Mouse (Mus musculus) liver, embryonic 14.5 days (tissue): ENCODE results near the gene Tuba8. TPM values are rescaled to one million over a fixed set of nuclear protein-coding genes. Genes with fewer than 3 reads are reported as not detected.

Experiments
- ATAC-seq: fragments of 200-750 bp; cut with Nextera tagmentation; 2 replicates; pipeline ENCODE4 v1.8.0; 2017; ENCODE audit warnings: moderate number of reproducible peaks, mild to moderate bottlenecking, moderate library complexity; ENCODE audit not compliant: insufficient read depth
- DNase-seq, 3 experiments: peaks; one replicate each; pipeline ENCODE4 v3.0.0-alpha.2; 2012 to 2013; ENCODE audit warnings: low read depth in 3 of 3, low spot score in 3 of 3
- H3K27ac ChIP-seq: fragments of 300-500 bp; sonication (generic); 2 replicates; pipeline ENCODE4 v1.5.1; 2014; ENCODE audit warnings: moderate library complexity, mild to moderate bottlenecking, control low read depth, inconsistent platforms
- H3K27me3 ChIP-seq: fragments of 300-500 bp; sonication (generic); 2 replicates; pipeline ENCODE4 v1.6.1; 2014; ENCODE audit warnings: mild to moderate bottlenecking, low read length, moderate library complexity; ENCODE audit not compliant: control insufficient read depth, insufficient read depth
- H3K36me3 ChIP-seq: fragments of 300-500 bp; sonication (generic); replicated peaks from 2 replicates; pipeline ENCODE4 v1.6.1; 2014; ENCODE audit warnings: low read depth; ENCODE audit not compliant: control insufficient read depth, insufficient read depth
- H3K4me1 ChIP-seq, 2 experiments: fragments of 200-500 bp in 1 of 2; fragments of 300-500 bp in 1 of 2; sonication (generic) in 1 of 2; replicated peaks; 2 replicates each; pipeline ENCODE4 v1.6.1; 2012 to 2014; ENCODE audit warnings: antibody characterized with exemption in 1 of 2, inconsistent platforms in 1 of 2, low read length in 1 of 2; ENCODE audit not compliant: control insufficient read depth in 2 of 2, insufficient read depth in 2 of 2
- H3K4me2 ChIP-seq: fragments of 300-500 bp; sonication (generic); 2 replicates; pipeline ENCODE4 v1.6.1; 2014; ENCODE audit warnings: low read depth, mild to moderate bottlenecking, control low read depth, moderate library complexity
- H3K4me3 ChIP-seq, 2 experiments: fragments of 200-500 bp in 1 of 2; fragments of 300-500 bp in 1 of 2; sonication (generic) in 1 of 2; 2 replicates each; pipeline ENCODE4 v1.5.1; 2012 to 2014; ENCODE audit warnings: low read depth in 2 of 2, low read length in 2 of 2, mild to moderate bottlenecking in 2 of 2, control low read depth in 1 of 2, inconsistent platforms in 1 of 2, moderate library complexity in 1 of 2; ENCODE audit not compliant: insufficient read depth in 1 of 2
- H3K9ac ChIP-seq: fragments of 300-500 bp; sonication (generic); replicated peaks from 2 replicates; pipeline ENCODE4 v1.6.1; 2014; ENCODE audit warnings: mild to moderate bottlenecking, control low read depth, moderate library complexity
- H3K9me3 ChIP-seq: fragments of 300-500 bp; sonication (generic); 2 replicates; pipeline ENCODE4 v1.6.1; 2016; ENCODE audit warnings: low read length, mixed read lengths; ENCODE audit not compliant: control insufficient read depth
- CTCF ChIP-seq: IDR thresholded peaks from 2 replicates; pipeline ENCODE4 v1.5.1; 2016; ENCODE audit warnings: antibody characterized with exemption, low read depth, control low read depth
- EP300 ChIP-seq: IDR thresholded peaks from 2 replicates; pipeline ENCODE4 v1.6.1; 2016; ENCODE audit warnings: antibody characterized with exemption, low read depth
- WGBS: fragments of 180-500 bp; shearing (Covaris S2); extraction: QIAGEN DNeasy Blood & Tissue Kit; methylation state at CpG from one replicate; pipeline ENCODE4 v1.1.7; 2014; ENCODE audit not compliant: insufficient replicate concordance; 5-methylcytosine and 5-hydroxymethylcytosine counted together
- polyA plus RNA-seq, 2 experiments: library from polyadenylated mRNA; depleted of rRNA in 1 of 2; stranded (reverse) in 1 of 2; unstranded in 1 of 2; fragments of >200 nt; fragmentation: Nextera tagmentation in 1 of 2; extraction: Ambion mirVana in 1 of 2; gene quantifications; 2 replicates each; pipeline versions ENCODE4 v1.2.1 to v1.2.3; 2012 to 2014

Gene Tuba8
- polyA plus RNA-seq, 2 experiments: 1.1 to 6.0 TPM

GRCm38 (mm10) chr6:121238209-121238608 is 27.7 kb downstream of the Tuba8 start:
- Histone ChIP-seq H3K27me3 (no peaks in the 10 kb centered on the region), H3K4me3 (no peak overlapping the region), H3K4me1 (peaks cover 0 to 8% of the 10 kb centered on the region in 2 experiments; a peak in 2 of 4 replicates), H3K4me2 (no peak overlapping the region), H3K27ac (no peak overlapping the region), H3K9me3 (no peaks in the 10 kb centered on the region), H3K36me3 (no peaks in the 10 kb centered on the region), H3K9ac (no peak overlapping the region)
- ATAC-seq (no peak), DNase-seq (no peak)
- WGBS: 72% methylated on average over 4 of the region's 4 CpGs
- TF ChIP-seq CTCF: no peak
- TF ChIP-seq EP300: no peak

- Histone ChIP-seq H3K27me3 (no peaks in the 10 kb centered on the region), H3K4me1 (peaks cover 2 to 15% of the 10 kb centered on the region in 2 experiments; a peak in 3 of 4 replicates), H3K4me3 (no peak overlapping the region), H3K9me3 (no peaks in the 10 kb centered on the region), H3K4me2 (no peak overlapping the region), H3K36me3 (no peaks in the 10 kb centered on the region), H3K9ac (no peak overlapping the region), H3K27ac (no peak overlapping the region)
- no peak for ATAC-seq
- 40% methylated on average over 2 of the region's 2 CpGs for WGBS
- no peak for DNase-seq
- TF ChIP-seq CTCF (no peak), EP300 (no peak)
Observed at GRCm38 (mm10) chr6:121241780-121242179, 31.3 kb downstream of the Tuba8 start.

- Histone ChIP-seq H3K4me3 (no peak overlapping the region), H3K27me3 (no peaks in the 10 kb centered on the region), H3K9me3 (no peaks in the 10 kb centered on the region), H3K27ac (no peak overlapping the region), H3K4me1 (peaks cover 5 to 19% of the 10 kb centered on the region in 2 experiments; a peak in 3 of 4 replicates), H3K4me2 (no peak overlapping the region), H3K9ac (no peak overlapping the region), H3K36me3 (no peaks in the 10 kb centered on the region)
- WGBS: 48% methylated on average over 10 of the region's 10 CpGs
- TF ChIP-seq EP300: no peak
- no peak for TF ChIP-seq CTCF
- ATAC-seq (no peak), DNase-seq (no peak)
Observed at GRCm38 (mm10) chr6:121243161-121243560, 32.7 kb downstream of the Tuba8 start.

- H3K4me1 ChIP-seq: peaks cover 5 to 22% of the 10 kb centered on the region in 2 experiments; a peak in 3 of 4 replicates
- TF ChIP-seq CTCF (no peak), EP300 (peak; percentile 72)
- WGBS: 3% methylated on average over 35 of the region's 35 CpGs
- peak within 1 kb of the TSS; percentile 68 for H3K9ac ChIP-seq
- H3K9me3 ChIP-seq: no peaks in the 10 kb centered on the region
- ATAC-seq: peak; percentile 86
- H3K36me3 ChIP-seq: no peaks in the 10 kb centered on the region
- peak; percentile 63 to 76 (median 70) for DNase-seq
- H3K4me2 ChIP-seq: peak within 1 kb of the TSS; percentile 75
- peak within 1 kb of the TSS; percentile 5; the same call in 1 of the 2 replicates for H3K27ac ChIP-seq
- H3K27me3 ChIP-seq: no peaks in the 10 kb centered on the region
- H3K4me3 ChIP-seq: peak within 1 kb of the TSS; percentile 64 to 82
Observed at GRCm38 (mm10) chr6:121245127-121246036, 34.9 kb downstream of the Tuba8 start, which contains the start of gene Usp18. Gene Usp18 (plus strand): TSS chr6:121245906.

GRCm38 (mm10) chr6:121246037-121246361 is 35.5 kb downstream of the Tuba8 start:
- H3K9me3 ChIP-seq: no peaks in the 10 kb centered on the region
- H3K36me3 ChIP-seq: no peaks in the 10 kb centered on the region
- WGBS: 17% methylated on average over 4 of the region's 4 CpGs
- ATAC-seq (peak; percentile 3; the same call in 1 of the 2 replicates), DNase-seq (no peak)
- peak overlapping the region; percentile 75 for H3K4me2 ChIP-seq
- H3K27me3 ChIP-seq: no peaks in the 10 kb centered on the region
- peaks cover 5 to 22% of the 10 kb centered on the region in 2 experiments; a peak in 3 of 4 replicates for H3K4me1 ChIP-seq
- H3K9ac ChIP-seq: peak overlapping the region; percentile 68
- no peak for TF ChIP-seq CTCF
- TF ChIP-seq EP300: no peak
- H3K4me3 ChIP-seq: peak overlapping the region; percentile 64 to 82
- H3K27ac ChIP-seq: no peak overlapping the region
